Mouse (Mus musculus) liver, embryonic 12.5 days (tissue): ENCODE results near the gene Neu1. TPM values are rescaled to one million over a fixed set of nuclear protein-coding genes. Genes with fewer than 3 reads are reported as not detected.
A peak's percentile ranks its signal among the peaks of the same experiment; 100 is the strongest.
"Not testable (repeated sequence)": the region's sequence is repeated elsewhere in the genome, so short reads cannot be mapped to it uniquely, and the experiment has no call there.

ENCODE experiments used
- ATAC-seq: fragments of 200-750 bp; cut with Nextera tagmentation; 2 replicates; pipeline ENCODE4 v1.8.0; 2017; ENCODE audit warnings: moderate number of reproducible peaks, mild to moderate bottlenecking, moderate library complexity
- H3K27ac ChIP-seq: fragments of 300-500 bp; sonication (generic); 2 replicates; pipeline ENCODE4 v1.5.1; 2016; ENCODE audit warnings: mild to moderate bottlenecking
- H3K27me3 ChIP-seq: fragments of 300-500 bp; sonication (generic); replicated peaks from 2 replicates; pipeline ENCODE4 v1.6.1; 2016; ENCODE audit warnings: mild to moderate bottlenecking, moderate library complexity
- H3K36me3 ChIP-seq: fragments of 300-500 bp; sonication (generic); 2 replicates; pipeline ENCODE4 v1.6.1; 2016; ENCODE audit warnings: mild to moderate bottlenecking, moderate library complexity
- H3K4me1 ChIP-seq: fragments of 300-500 bp; sonication (generic); 2 replicates; pipeline ENCODE4 v1.6.1; 2016
- H3K4me2 ChIP-seq: fragments of 300-500 bp; sonication (generic); 2 replicates; pipeline ENCODE4 v1.6.1; 2016; ENCODE audit warnings: mild to moderate bottlenecking, moderate library complexity
- H3K4me3 ChIP-seq: fragments of 300-500 bp; sonication (generic); 2 replicates; pipeline ENCODE4 v1.5.1; 2016; ENCODE audit warnings: mild to moderate bottlenecking, moderate library complexity
- H3K9ac ChIP-seq: fragments of 300-500 bp; sonication (generic); 2 replicates; pipeline ENCODE4 v1.6.1; 2016; ENCODE audit warnings: mild to moderate bottlenecking, moderate library complexity
- H3K9me3 ChIP-seq: fragments of 300-500 bp; sonication (generic); replicated peaks from 2 replicates; pipeline ENCODE4 v1.6.1; 2016; ENCODE audit warnings: mild to moderate bottlenecking, moderate library complexity
- WGBS: fragments of 180-500 bp; shearing (Covaris S2); methylation state at CpG from one replicate; pipeline ENCODE4 v1.1.7; 2016; ENCODE audit not compliant: insufficient replicate concordance; 5-methylcytosine and 5-hydroxymethylcytosine counted together
- polyA plus RNA-seq: library from polyadenylated mRNA; unstranded; fragments of >200 nt; fragmentation: Nextera tagmentation; extraction: Ambion mirVana; gene quantifications from 2 replicates; pipeline ENCODE4 v1.2.1, GENCODE M21; 2016

Gene Neu1
- polyA plus RNA-seq, 1 experiment from 2014 or later = 16.9 TPM

GRCm38 (mm10) chr17:34950514-34951455, 19.7 kb downstream of the Neu1 start:
- Histone ChIP-seq H3K27me3 (peaks cover 14% of the 10 kb centered on the region), H3K9me3 (no peaks in the 10 kb centered on the region), H3K4me3 (peak overlapping the region; percentile 83), H3K9ac (peak overlapping the region; percentile 97), H3K27ac (peak overlapping the region; percentile 94), H3K4me1 (peaks cover 31% of the 10 kb centered on the region), H3K36me3 (peaks cover 25% of the 10 kb centered on the region), H3K4me2 (peak overlapping the region; percentile 88)
- WGBS = 18% methylated on average over 10 of the region's 10 CpGs
- no peak for ATAC-seq

GRCm38 (mm10) chr17:34951636-34952377, 20.8 kb downstream of the Neu1 start:
- H3K4me3 ChIP-seq = peak overlapping the region; percentile 83
- no peaks in the 10 kb centered on the region for H3K9me3 ChIP-seq
- H3K27me3 ChIP-seq = peaks cover 21% of the 10 kb centered on the region
- H3K9ac ChIP-seq = peak overlapping the region; percentile 97
- peak; percentile 19 for ATAC-seq
- H3K27ac ChIP-seq = peak overlapping the region; percentile 94
- WGBS = under 1% methylated on average over 29 of the region's 29 CpGs
- peaks cover 25% of the 10 kb centered on the region for H3K36me3 ChIP-seq
- peaks cover 31% of the 10 kb centered on the region for H3K4me1 ChIP-seq
- peak overlapping the region; percentile 88 for H3K4me2 ChIP-seq

- Histone ChIP-seq H3K9ac (peak overlapping the region; percentile 97), H3K36me3 (peaks cover 25% of the 10 kb centered on the region), H3K4me1 (peaks cover 31% of the 10 kb centered on the region), H3K4me2 (peak overlapping the region; percentile 88), H3K9me3 (no peaks in the 10 kb centered on the region), H3K4me3 (peak overlapping the region; percentile 83), H3K27me3 (peaks cover 28% of the 10 kb centered on the region), H3K27ac (peak overlapping the region; percentile 94)
- whole genome bisulfite sequencing = under 1% methylated on average over 23 of the region's 23 CpGs
- peak; percentile 65 for ATAC-seq
Observed at GRCm38 (mm10) chr17:34952378-34953040, 21.5 kb downstream of the Neu1 start.

- peak overlapping the region; percentile 88 for H3K4me2 ChIP-seq
- no peaks in the 10 kb centered on the region for H3K9me3 ChIP-seq
- peaks cover 31% of the 10 kb centered on the region for H3K4me1 ChIP-seq
- 58% methylated on average over 3 of the region's 3 CpGs for WGBS
- peak overlapping the region; percentile 83 for H3K4me3 ChIP-seq
- peaks cover 33% of the 10 kb centered on the region for H3K27me3 ChIP-seq
- peak overlapping the region; percentile 94; the same call in 1 of the 2 replicates for H3K27ac ChIP-seq
- H3K36me3 ChIP-seq = peaks cover 25% of the 10 kb centered on the region
- ATAC-seq = no peak
- peak overlapping the region; percentile 97; the same call in 1 of the 2 replicates for H3K9ac ChIP-seq
Observed at GRCm38 (mm10) chr17:34953258-34953657, 22.2 kb downstream of the Neu1 start.

GRCm38 (mm10) chr17:34953904-34954303, 22.9 kb downstream of the Neu1 start:
- Histone ChIP-seq H3K4me3 (no peak overlapping the region), H3K36me3 (peaks cover 25% of the 10 kb centered on the region), H3K27me3 (peaks cover 36% of the 10 kb centered on the region), H3K9ac (no peak overlapping the region), H3K4me2 (no peak overlapping the region), H3K4me1 (peaks cover 31% of the 10 kb centered on the region), H3K27ac (no peak overlapping the region), H3K9me3 (no peaks in the 10 kb centered on the region)
- WGBS = 89% methylated on average over 4 of the region's 4 CpGs
- no peak for ATAC-seq

GRCm38 (mm10) chr17:34954831-34955230, 23.8 kb downstream of the Neu1 start:
- Histone ChIP-seq H3K9ac (no peak overlapping the region), H3K4me1 (peaks cover 33% of the 10 kb centered on the region), H3K27me3 (peaks cover 38% of the 10 kb centered on the region), H3K4me3 (no peak overlapping the region), H3K9me3 (no peaks in the 10 kb centered on the region), H3K36me3 (peaks cover 19% of the 10 kb centered on the region), H3K27ac (no peak overlapping the region), H3K4me2 (no peak overlapping the region)
- WGBS = 80% methylated on average over 4 of the region's 4 CpGs
- ATAC-seq = no peak

- H3K4me3 ChIP-seq = no peak overlapping the region
- peaks cover 9% of the 10 kb centered on the region for H3K36me3 ChIP-seq
- no peak overlapping the region for H3K4me2 ChIP-seq
- no peaks in the 10 kb centered on the region for H3K9me3 ChIP-seq
- no peak for ATAC-seq
- WGBS = 57% methylated on average over 3 of the region's 3 CpGs
- H3K27me3 ChIP-seq = peaks cover 46% of the 10 kb centered on the region
- no peak overlapping the region for H3K27ac ChIP-seq
- H3K4me1 ChIP-seq = peaks cover 29% of the 10 kb centered on the region
- H3K9ac ChIP-seq = no peak overlapping the region
Observed at GRCm38 (mm10) chr17:34955884-34956283, 24.8 kb downstream of the Neu1 start.

- 17% methylated on average over 1 of the region's 1 CpGs for WGBS
- peaks cover 4% of the 10 kb centered on the region for H3K36me3 ChIP-seq
- no peak overlapping the region for H3K27ac ChIP-seq
- ATAC-seq = no peak
- H3K4me3 ChIP-seq = no peak overlapping the region
- no peak overlapping the region for H3K4me2 ChIP-seq
- no peak overlapping the region for H3K9ac ChIP-seq
- peaks cover 51% of the 10 kb centered on the region for H3K27me3 ChIP-seq
- no peaks in the 10 kb centered on the region for H3K9me3 ChIP-seq
- H3K4me1 ChIP-seq = peaks cover 25% of the 10 kb centered on the region
Observed at GRCm38 (mm10) chr17:34956340-34956739, 25.3 kb downstream of the Neu1 start.

- 21% methylated on average over 26 of the region's 40 CpGs for WGBS
Observed at GRCm38 (mm10) chr17:34957291-34957690, 26.2 kb downstream of the Neu1 start.

GRCm38 (mm10) chr17:34957966-34958365, 26.9 kb downstream of the Neu1 start:
- H3K27ac ChIP-seq, ATAC-seq, H3K9ac ChIP-seq, H3K36me3 ChIP-seq, H3K4me2 ChIP-seq, H3K9me3 ChIP-seq, H3K4me3 ChIP-seq: not testable (repeated sequence)
- Histone ChIP-seq H3K27me3 (peaks cover 67% of the 10 kb centered on the region), H3K4me1 (peaks cover 19% of the 10 kb centered on the region)
- 22% methylated on average over 28 of the region's 40 CpGs for WGBS

More at GRCm38 (mm10) chr17:34957291-34957690, 26.2 kb downstream of the Neu1 start:
- H3K27me3 ChIP-seq = peaks cover 60% of the 10 kb centered on the region
- H3K4me3 ChIP-seq, H3K9me3 ChIP-seq, ATAC-seq, H3K36me3 ChIP-seq, H3K9ac ChIP-seq, H3K27ac ChIP-seq, H3K4me2 ChIP-seq: not testable (repeated sequence)
- peaks cover 19% of the 10 kb centered on the region for H3K4me1 ChIP-seq

- not testable (repeated sequence) for H3K9ac ChIP-seq, H3K36me3 ChIP-seq, H3K9me3 ChIP-seq, H3K27ac ChIP-seq
- H3K27me3 ChIP-seq = peaks cover 75% of the 10 kb centered on the region
- 1% methylated on average over 31 of the region's 47 CpGs for WGBS
- ATAC-seq = peak; percentile 36; the same call in 1 of the 2 replicates
- peaks cover 12% of the 10 kb centered on the region for H3K4me1 ChIP-seq
- peak overlapping the region; percentile 87 for H3K4me2 ChIP-seq
- peak overlapping the region; percentile 63 for H3K4me3 ChIP-seq
Observed at GRCm38 (mm10) chr17:34958734-34959129, 27.7 kb downstream of the Neu1 start.
